Mouse (Mus musculus): ENCODE results near the gene Zfp846.
"Not testable (repeated sequence)": the region's sequence is repeated elsewhere in the genome, so short reads cannot be mapped to it uniquely, and the experiment has no call there.

Zfp846 gene

GRCm38 (mm10) chr9:20581175-20581634, at the start of gene Zfp846:
Gene Zfp846, plus strand, starts transcription at chr9:20581291.
- DNase-seq: peak; percentile 95

DNA sequence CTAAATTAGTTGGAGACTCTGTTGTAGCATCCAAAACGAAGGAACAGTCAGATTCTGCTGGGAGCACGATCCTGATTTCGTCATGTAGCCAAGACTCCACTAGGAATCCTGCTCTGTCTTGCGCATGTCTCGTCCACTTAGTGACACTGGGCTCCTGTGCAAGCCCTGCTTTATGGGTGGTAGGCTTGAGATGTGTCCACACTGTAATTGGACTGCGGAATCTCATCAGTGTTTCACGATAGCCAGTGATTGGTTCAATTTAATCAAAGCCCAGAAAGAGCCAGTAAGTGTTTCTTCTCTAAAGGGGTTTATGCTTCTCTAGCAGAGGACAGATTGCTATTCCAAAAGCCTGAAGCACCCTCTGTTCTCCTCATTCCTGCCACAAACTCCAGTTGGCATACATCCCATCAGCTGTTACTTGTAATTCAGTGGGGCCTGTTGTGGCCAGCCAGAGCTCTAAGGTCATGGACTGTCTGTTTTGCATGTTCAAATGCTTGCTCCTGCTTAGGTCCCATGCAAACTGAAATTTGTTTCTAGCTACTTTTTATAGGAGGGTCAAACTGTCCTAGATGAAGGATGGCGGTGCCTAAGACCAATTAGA, 46.7 kb upstream of the Zfp846 start:
- no peak for DNase-seq

GRCm38 (mm10) chr9:20536598-20536997, 44.5 kb upstream of the Zfp846 start:
- no peak for DNase-seq

- peak; percentile 4 for DNase-seq
Observed at GRCm38 (mm10) chr9:20543496-20543895, 37.6 kb upstream of the Zfp846 start.

DNA sequence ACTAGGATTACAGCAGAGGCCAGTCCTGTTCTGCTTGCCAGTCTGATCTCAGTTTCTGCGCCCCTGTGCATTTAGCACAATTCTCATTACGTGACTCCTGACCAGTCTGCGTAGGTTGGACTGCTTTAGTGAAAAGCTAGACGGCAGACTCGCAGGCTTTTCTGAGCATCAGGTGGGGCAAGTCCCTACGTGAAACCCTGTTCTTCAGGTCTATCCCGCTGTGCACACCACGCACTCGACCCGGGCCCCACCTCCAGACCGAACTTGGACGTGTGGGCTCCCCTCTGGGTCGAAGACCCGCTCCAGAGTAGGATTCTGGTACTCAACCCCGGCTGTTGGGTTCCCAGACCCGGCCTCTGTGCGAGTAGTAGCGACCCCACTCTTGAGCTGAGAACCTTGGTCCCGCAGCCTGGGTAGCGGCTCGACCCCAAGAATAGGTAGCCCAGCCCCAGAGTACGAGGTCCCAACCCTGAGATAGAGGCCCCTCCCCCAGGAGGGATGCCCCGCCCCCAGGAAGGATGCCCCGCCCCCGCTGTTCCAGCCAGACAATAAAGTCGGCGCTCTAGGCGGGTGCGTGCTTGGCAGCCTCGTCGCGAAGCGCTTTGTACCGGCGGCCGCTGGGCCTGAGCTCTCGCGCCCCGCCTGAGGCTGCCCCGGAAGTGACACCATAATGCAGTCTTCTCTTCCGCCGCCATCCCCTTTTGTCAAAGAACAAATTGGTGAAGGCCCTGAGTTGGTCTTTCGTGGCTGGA, 36.8 kb upstream of the Zfp846 start:
- peak; percentile 95 for DNase-seq

GRCm38 (mm10) chr9:20545151-20545550, 35.9 kb upstream of the Zfp846 start:
- DNase-seq: peak; percentile 56

DNA sequence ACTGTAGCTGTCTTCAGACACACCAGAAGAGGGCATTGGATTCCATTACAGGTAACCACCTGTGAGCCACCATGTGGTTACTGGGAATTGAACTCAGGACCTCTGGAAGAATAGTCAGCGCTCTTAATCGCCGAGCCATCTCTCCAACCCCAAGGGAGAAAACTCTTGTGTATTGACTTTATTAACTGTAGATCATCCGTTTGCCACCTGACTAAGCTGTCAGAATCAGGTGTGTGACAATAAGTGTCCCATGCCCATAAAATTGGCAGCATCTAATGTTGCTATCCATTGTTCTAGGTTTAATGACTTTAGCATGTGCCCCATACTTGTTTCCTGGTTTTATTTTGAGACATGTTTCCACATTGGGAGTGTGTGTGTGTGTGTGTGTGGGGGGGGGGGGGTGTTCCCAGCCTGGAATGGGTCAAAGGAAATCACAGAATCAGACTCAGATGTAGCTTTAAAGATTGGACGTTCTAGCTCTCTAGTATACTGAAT, 29.3 kb upstream of the Zfp846 start:
- DNase-seq: no peak

DNA sequence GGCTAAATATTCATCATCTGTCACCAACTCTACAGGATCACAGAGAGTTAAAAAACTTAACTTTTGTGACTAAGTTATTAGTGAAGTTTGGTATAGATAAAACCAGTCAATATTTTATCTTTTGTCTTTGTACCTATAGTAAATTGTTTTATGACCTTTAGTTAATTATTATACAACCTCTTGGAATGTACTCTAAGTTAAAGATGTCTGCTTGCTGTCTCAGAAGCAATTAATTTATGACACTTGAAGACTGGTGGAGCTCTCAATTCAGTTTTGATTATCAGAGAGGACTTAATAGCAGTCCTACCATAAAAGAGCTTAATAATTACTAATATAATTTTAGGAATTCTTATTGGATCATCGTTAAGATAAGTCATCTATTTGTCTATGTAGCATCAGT, 28.4 kb upstream of the Zfp846 start:
- no peak for DNase-seq

DNA sequence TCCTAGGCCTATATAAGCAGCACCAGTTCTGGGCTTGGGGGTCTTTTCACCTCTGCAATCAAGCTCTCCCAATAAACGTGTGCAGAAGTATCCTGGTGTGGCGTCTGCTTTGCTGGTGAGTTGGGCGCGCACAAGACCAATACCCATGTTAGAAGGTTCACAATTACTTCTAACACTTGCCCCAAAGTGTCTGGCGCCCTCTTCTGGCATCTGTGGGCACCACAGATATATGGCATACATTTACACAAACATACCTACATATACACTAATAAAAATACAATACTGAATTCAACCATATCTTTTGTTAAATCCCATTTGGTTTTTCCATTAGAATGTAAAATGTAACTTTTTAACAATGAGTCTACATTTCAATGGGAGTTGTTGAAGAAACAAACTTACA, 18.9 kb upstream of the Zfp846 start:
- no peak for DNase-seq

- not testable (repeated sequence) for DNase-seq
Observed at GRCm38 (mm10) chr9:20565326-20566030, 15.6 kb upstream of the Zfp846 start.

GRCm38 (mm10) chr9:20571060-20571459, 10.0 kb upstream of the Zfp846 start:
- no peak for DNase-seq

GRCm38 (mm10) chr9:20576591-20576990, 4.5 kb upstream of the Zfp846 start:
- DNase-seq: no peak

GRCm38 (mm10) chr9:20601270-20601669, 20.2 kb downstream of the Zfp846 start:
- DNase-seq: no peak

GRCm38 (mm10) chr9:20606269-20606668, 25.2 kb downstream of the Zfp846 start:
- no peak for DNase-seq

DNA sequence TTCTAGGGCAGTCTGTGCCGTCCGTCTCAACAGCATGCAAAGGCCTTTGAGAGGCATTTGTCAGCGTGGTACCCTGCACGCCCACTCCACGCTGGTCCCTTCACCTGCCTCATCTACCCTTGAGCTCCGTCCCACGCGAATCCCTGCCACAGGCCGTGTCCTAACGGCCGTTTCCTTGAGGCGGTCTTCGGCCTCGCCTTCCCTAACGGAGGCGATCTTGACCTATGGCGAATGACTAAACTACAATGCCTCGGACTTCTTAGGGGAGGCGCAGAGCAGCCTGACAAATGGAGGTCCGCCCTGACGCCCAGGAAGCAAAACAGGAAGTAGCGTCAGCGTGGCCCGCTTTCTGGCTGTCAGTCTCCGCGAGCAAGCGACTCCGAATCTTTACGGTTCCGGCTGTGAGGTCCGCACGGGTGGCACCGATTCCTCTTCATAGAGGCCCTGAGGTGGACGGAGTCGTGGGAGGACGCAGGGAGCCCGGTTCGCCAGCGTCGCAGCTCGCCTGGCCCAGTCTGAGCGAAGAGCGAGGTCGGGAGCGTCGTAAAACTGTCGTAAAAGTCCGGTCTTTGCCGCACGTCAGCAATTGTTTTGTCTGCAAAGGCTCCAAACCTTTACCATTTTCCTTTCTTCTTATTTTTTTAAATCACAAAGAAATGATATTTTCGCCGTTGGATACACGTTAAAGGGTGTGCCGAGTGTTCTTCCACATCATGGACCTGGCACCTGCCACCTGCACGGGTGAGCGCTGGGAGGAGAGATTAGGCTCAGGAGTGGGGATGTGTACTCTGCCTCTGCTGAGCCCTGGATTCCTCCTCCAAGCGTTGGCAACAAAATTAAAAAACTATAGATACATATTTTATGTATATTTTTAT, 26.2 kb downstream of the Zfp846 start:
- peak; percentile 95 for DNase-seq

DNA sequence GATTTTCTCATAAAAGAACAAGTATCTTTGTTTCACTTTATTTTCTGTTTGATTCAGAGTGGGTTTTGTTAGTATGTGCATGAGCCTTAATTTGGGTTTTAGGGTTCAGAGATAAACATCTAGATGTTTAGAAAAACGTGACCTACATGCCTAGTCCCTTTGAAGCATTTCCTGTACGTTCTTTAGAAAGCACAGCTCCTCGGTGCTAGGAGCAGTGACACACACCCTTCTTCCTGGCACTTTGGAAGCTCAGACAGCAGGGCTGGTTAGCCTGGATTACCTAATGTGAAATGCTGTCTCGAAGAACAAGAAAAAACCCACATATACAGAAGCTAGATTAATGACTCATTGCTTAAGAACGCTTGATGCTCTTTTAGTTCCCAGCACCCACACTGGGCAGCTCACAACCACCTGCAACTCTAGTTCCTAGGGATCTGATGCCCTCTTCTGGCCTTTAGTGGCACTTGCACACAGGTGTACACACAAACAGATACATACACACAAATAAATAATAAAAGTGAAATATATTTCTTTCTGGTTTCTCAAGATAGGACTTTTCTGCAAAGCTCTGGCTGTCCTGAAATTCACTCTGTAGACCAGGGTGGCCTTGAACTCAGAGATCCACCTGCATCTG, 28.9 kb downstream of the Zfp846 start:
- DNase-seq: no peak

DNA sequence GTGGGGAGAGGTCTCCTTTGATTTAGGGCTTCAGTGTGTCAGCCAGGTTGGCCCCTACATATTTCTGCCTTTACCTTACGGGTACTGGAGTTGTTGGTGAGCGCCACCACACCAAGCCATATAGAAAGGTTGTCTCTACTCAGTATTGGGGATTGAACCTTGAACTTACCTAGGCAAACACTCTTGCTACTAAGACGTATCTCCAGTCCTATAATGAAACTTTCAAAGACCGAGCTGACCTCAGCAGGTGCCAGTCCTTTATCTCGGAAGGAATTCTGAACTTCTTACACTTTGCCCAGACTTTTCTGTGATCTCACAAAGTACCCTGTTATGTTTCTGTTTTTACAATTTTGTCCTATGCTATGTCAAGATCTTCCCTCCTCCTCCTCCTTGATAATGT, 30.9 kb downstream of the Zfp846 start:
- no peak for DNase-seq

DNA sequence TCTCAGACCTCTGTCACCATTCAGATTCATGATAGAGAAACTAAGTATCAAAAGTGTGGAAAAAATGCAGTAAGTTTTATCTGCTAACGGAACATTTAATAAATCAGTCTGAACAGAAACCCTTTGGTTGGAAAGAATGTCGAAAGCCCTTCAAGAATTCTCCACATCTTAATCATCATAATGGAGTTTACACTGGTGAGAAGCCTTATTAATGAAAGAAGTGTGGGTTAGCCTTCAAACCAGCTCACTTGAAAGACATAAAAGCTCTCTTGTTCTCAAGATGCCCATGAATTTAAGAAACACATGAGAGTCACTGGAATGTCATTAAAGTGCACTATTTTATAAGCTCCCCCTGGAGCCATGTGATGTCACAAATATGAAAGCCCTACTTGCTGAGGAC, 35.6 kb downstream of the Zfp846 start:
- DNase-seq: no peak

DNA sequence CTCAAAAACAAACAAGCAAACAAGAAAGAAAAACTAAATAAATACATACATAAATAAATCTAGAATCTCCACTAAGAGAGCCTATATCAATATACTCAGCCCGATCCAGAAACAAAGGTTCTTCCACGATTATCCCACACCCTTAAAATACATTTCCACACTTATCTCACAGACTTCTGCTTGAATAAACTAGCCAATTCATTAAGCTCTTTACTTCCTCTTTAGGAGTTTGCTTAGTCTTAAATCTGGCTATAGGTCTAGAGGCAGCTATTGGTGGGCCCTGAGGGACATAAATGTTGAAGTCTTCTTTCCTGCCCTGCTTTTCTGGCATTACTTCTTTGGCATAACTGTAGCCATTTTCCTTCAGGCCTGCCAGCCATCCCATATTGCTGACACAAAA, 50.2 kb downstream of the Zfp846 start:
- no peak for DNase-seq

GRCm38 (mm10) chr9:20635676-20636075, 54.6 kb downstream of the Zfp846 start:
- not testable (repeated sequence) for DNase-seq

GRCm38 (mm10) chr9:20636256-20636655, 55.2 kb downstream of the Zfp846 start:
- DNase-seq: no peak

DNA sequence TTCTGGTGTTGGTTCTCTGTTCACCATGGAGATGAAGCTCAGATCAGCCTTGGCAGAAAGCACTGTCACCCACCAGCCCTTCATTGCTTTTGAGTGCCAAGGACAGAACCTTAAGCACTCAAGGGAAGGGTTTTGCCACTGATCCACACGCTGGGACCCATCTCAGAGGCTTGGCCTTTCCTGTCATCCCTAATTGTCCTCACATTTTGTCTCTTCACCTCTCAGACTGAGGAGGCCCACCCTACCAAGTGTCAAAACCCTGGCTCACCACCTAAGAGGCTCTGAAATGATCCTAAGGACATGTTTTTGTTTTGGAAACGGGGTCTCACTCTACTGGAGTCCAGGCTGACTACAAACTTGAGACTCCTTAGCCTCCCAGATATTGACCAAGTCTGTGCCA, 55.7 kb downstream of the Zfp846 start:
- DNase-seq: no peak
